Mouse (Mus musculus) heart, embryonic 13.5 days (tissue): ENCODE data around the gene Clstn1. TPM values are rescaled to one million over a fixed set of nuclear protein-coding genes. Genes with fewer than 3 reads are reported as not detected.

Experiments
- ATAC-seq: fragments of 200-750 bp; cut with Nextera tagmentation; 2 replicates; pipeline ENCODE4 v1.8.0; 2017; ENCODE audit warnings: moderate TSS enrichment; ENCODE audit not compliant: insufficient number of reproducible peaks, low FRiP score, low TSS enrichment; ENCODE audit errors: extremely low read depth
- H3K27ac ChIP-seq: fragments of 300-500 bp; sonication (generic); replicated peaks from 2 replicates; pipeline ENCODE4 v1.5.1; 2015; ENCODE audit warnings: moderate library complexity, mild to moderate bottlenecking, inconsistent platforms
- H3K27me3 ChIP-seq: fragments of 300-500 bp; sonication (generic); replicated peaks from 2 replicates; pipeline ENCODE4 v1.6.1; 2015; ENCODE audit warnings: mild to moderate bottlenecking, inconsistent platforms
- H3K36me3 ChIP-seq: fragments of 300-500 bp; sonication (generic); 2 replicates; pipeline ENCODE4 v1.6.1; 2015; ENCODE audit warnings: mild to moderate bottlenecking, inconsistent platforms
- H3K4me1 ChIP-seq: fragments of 300-500 bp; sonication (generic); 2 replicates; pipeline ENCODE4 v1.6.1; 2015; ENCODE audit warnings: inconsistent platforms
- H3K4me2 ChIP-seq: fragments of 300-500 bp; sonication (generic); 2 replicates; pipeline ENCODE4 v1.6.1; 2015; ENCODE audit warnings: inconsistent platforms, mild to moderate bottlenecking, moderate library complexity
- H3K4me3 ChIP-seq: fragments of 300-500 bp; sonication (generic); 2 replicates; pipeline ENCODE4 v1.5.1; 2015; ENCODE audit warnings: moderate library complexity, mild to moderate bottlenecking, inconsistent platforms
- H3K9ac ChIP-seq: fragments of 300-500 bp; sonication (generic); 2 replicates; pipeline ENCODE4 v1.6.1; 2015; ENCODE audit warnings: inconsistent platforms, mild to moderate bottlenecking, moderate library complexity
- H3K9me3 ChIP-seq: fragments of 300-500 bp; sonication (generic); 2 replicates; pipeline ENCODE4 v1.6.1; 2016; ENCODE audit warnings: inconsistent platforms
- WGBS: fragments of 180-500 bp; shearing (Covaris S2); methylation state at CpG from one replicate; pipeline ENCODE4 v1.1.7; 2015; ENCODE audit warnings: mixed read lengths; 5-methylcytosine and 5-hydroxymethylcytosine counted together
- polyA plus RNA-seq: library from polyadenylated mRNA; unstranded; fragments of >200 nt; fragmentation: Nextera tagmentation; extraction: Ambion mirVana; gene quantifications from 2 replicates; pipeline ENCODE4 v1.2.1, GENCODE M21; 2015

The Clstn1 gene
- polyA plus RNA-seq, 1 experiment from 2014 or later = 9.2 TPM

GRCm38 (mm10) chr4:149567432-149568026, 18.7 kb upstream of the Clstn1 start:
- Histone ChIP-seq H3K36me3 (peaks cover 5% of the 10 kb centered on the region; the same call in 1 of the 2 replicates), H3K9ac (no peak overlapping the region), H3K4me2 (no peak overlapping the region), H3K27ac (no peak overlapping the region), H3K4me1 (peaks cover 64% of the 10 kb centered on the region), H3K9me3 (no peaks in the 10 kb centered on the region), H3K27me3 (peaks cover 5% of the 10 kb centered on the region), H3K4me3 (no peak overlapping the region)
- WGBS = 21% methylated on average over 8 of the region's 8 CpGs
- ATAC-seq = no peak

- no peak overlapping the region for H3K4me3 ChIP-seq
- H3K27me3 ChIP-seq = peaks cover 11% of the 10 kb centered on the region
- peaks cover 5% of the 10 kb centered on the region; the same call in 1 of the 2 replicates for H3K36me3 ChIP-seq
- no peak for ATAC-seq
- H3K4me2 ChIP-seq = no peak overlapping the region
- peaks cover 60% of the 10 kb centered on the region for H3K4me1 ChIP-seq
- no peak overlapping the region for H3K9ac ChIP-seq
- no peaks in the 10 kb centered on the region for H3K9me3 ChIP-seq
- 62% methylated on average over 6 of the region's 6 CpGs for WGBS
- no peak overlapping the region for H3K27ac ChIP-seq
These were observed 17.6 kb upstream of the Clstn1 start for GRCm38 (mm10) chr4:149568622-149569021.

GRCm38 (mm10) chr4:149569781-149570497, 16.3 kb upstream of the Clstn1 start:
- peaks cover 47% of the 10 kb centered on the region for H3K4me1 ChIP-seq
- no peak overlapping the region for H3K4me3 ChIP-seq
- no peak for ATAC-seq
- no peak overlapping the region for H3K4me2 ChIP-seq
- no peak overlapping the region for H3K9ac ChIP-seq
- no peak overlapping the region for H3K27ac ChIP-seq
- H3K36me3 ChIP-seq = peaks cover 5% of the 10 kb centered on the region; the same call in 1 of the 2 replicates
- 74% methylated on average over 6 of the region's 6 CpGs for WGBS
- peaks cover 11% of the 10 kb centered on the region for H3K27me3 ChIP-seq
- H3K9me3 ChIP-seq = no peaks in the 10 kb centered on the region

GRCm38 (mm10) chr4:149570498-149570863, 15.8 kb upstream of the Clstn1 start:
- Histone ChIP-seq H3K27me3 (peaks cover 13% of the 10 kb centered on the region), H3K27ac (no peak overlapping the region), H3K9ac (no peak overlapping the region), H3K4me1 (peaks cover 41% of the 10 kb centered on the region), H3K36me3 (peaks cover 5% of the 10 kb centered on the region; the same call in 1 of the 2 replicates), H3K4me2 (no peak overlapping the region), H3K9me3 (no peaks in the 10 kb centered on the region), H3K4me3 (no peak overlapping the region)
- whole genome bisulfite sequencing = 63% methylated on average over 4 of the region's 4 CpGs
- ATAC-seq = no peak

- Histone ChIP-seq H3K4me2 (no peak overlapping the region), H3K9ac (peak overlapping the region; percentile 48), H3K4me3 (no peak overlapping the region), H3K9me3 (no peaks in the 10 kb centered on the region), H3K4me1 (peaks cover 39% of the 10 kb centered on the region), H3K27ac (0 out of 2 replicates have a peak overlapping the region, but pooled peaks have one; percentile 3), H3K36me3 (no peaks in the 10 kb centered on the region; the same call in 1 of the 2 replicates), H3K27me3 (peaks cover 21% of the 10 kb centered on the region)
- ATAC-seq = no peak; the same call in 1 of the 2 replicates
- 65% methylated on average over 5 of the region's 5 CpGs for WGBS
These were observed 15.1 kb upstream of the Clstn1 start for GRCm38 (mm10) chr4:149571209-149571608.

GRCm38 (mm10) chr4:149571651-149572149, 14.6 kb upstream of the Clstn1 start:
- H3K36me3 ChIP-seq = no peaks in the 10 kb centered on the region
- peaks cover 39% of the 10 kb centered on the region for H3K4me1 ChIP-seq
- H3K9me3 ChIP-seq = no peaks in the 10 kb centered on the region
- no peak overlapping the region for H3K4me2 ChIP-seq
- H3K9ac ChIP-seq = peak overlapping the region; percentile 48
- H3K27me3 ChIP-seq = peaks cover 26% of the 10 kb centered on the region
- 36% methylated on average over 8 of the region's 8 CpGs for WGBS
- H3K4me3 ChIP-seq = no peak overlapping the region
- peak overlapping the region; percentile 3; the same call in 1 of the 2 replicates for H3K27ac ChIP-seq
- ATAC-seq = no peak

GRCm38 (mm10) chr4:149572446-149572845, 13.8 kb upstream of the Clstn1 start:
- Histone ChIP-seq H3K4me1 (peaks cover 35% of the 10 kb centered on the region), H3K4me2 (no peak overlapping the region), H3K9ac (0 out of 2 replicates have a peak overlapping the region, but pooled peaks have one; percentile 48), H3K27ac (no peak overlapping the region), H3K9me3 (no peaks in the 10 kb centered on the region), H3K36me3 (no peaks in the 10 kb centered on the region), H3K4me3 (no peak overlapping the region), H3K27me3 (peaks cover 33% of the 10 kb centered on the region)
- 42% methylated on average over 5 of the region's 9 CpGs for WGBS
- no peak for ATAC-seq

- no peak overlapping the region for H3K4me2 ChIP-seq
- H3K27me3 ChIP-seq = peaks cover 37% of the 10 kb centered on the region
- no peaks in the 10 kb centered on the region for H3K9me3 ChIP-seq
These were observed 13.4 kb upstream of the Clstn1 start for GRCm38 (mm10) chr4:149572851-149573250.

GRCm38 (mm10) chr4:149574391-149574821, 11.9 kb upstream of the Clstn1 start:
- Histone ChIP-seq H3K27me3 (peaks cover 48% of the 10 kb centered on the region), H3K36me3 (no peaks in the 10 kb centered on the region), H3K9me3 (no peaks in the 10 kb centered on the region), H3K4me2 (no peak overlapping the region), H3K4me1 (peaks cover 26% of the 10 kb centered on the region), H3K27ac (no peak overlapping the region), H3K4me3 (no peak overlapping the region), H3K9ac (no peak overlapping the region)
- WGBS = 65% methylated on average over 14 of the region's 14 CpGs
- no peak for ATAC-seq

More at GRCm38 (mm10) chr4:149572851-149573250, 13.4 kb upstream of the Clstn1 start:
- no peak overlapping the region for H3K4me3 ChIP-seq
- WGBS = 51% methylated on average over 8 of the region's 8 CpGs
- no peak for ATAC-seq
- H3K9ac ChIP-seq = no peak overlapping the region
- H3K36me3 ChIP-seq = no peaks in the 10 kb centered on the region
- H3K4me1 ChIP-seq = peaks cover 31% of the 10 kb centered on the region
- H3K27ac ChIP-seq = no peak overlapping the region

GRCm38 (mm10) chr4:149576061-149576460, 10.2 kb upstream of the Clstn1 start:
- no peak overlapping the region for H3K4me3 ChIP-seq
- peaks cover 21% of the 10 kb centered on the region for H3K4me1 ChIP-seq
- H3K9me3 ChIP-seq = no peaks in the 10 kb centered on the region
- no peaks in the 10 kb centered on the region for H3K36me3 ChIP-seq
- no peak for ATAC-seq
- peaks cover 61% of the 10 kb centered on the region for H3K27me3 ChIP-seq
- H3K9ac ChIP-seq = no peak overlapping the region
- H3K27ac ChIP-seq = no peak overlapping the region
- 83% methylated on average over 9 of the region's 9 CpGs for WGBS
- H3K4me2 ChIP-seq = no peak overlapping the region

- whole genome bisulfite sequencing = 46% methylated on average over 4 of the region's 4 CpGs
- H3K4me2 ChIP-seq = no peak overlapping the region
- no peaks in the 10 kb centered on the region for H3K9me3 ChIP-seq
- H3K4me1 ChIP-seq = peaks cover 11% of the 10 kb centered on the region
- H3K27me3 ChIP-seq = peaks cover 70% of the 10 kb centered on the region
- H3K36me3 ChIP-seq = no peaks in the 10 kb centered on the region
- no peak overlapping the region for H3K4me3 ChIP-seq
- no peak overlapping the region for H3K9ac ChIP-seq
- no peak overlapping the region for H3K27ac ChIP-seq
- ATAC-seq = no peak
These were observed 9.2 kb upstream of the Clstn1 start for GRCm38 (mm10) chr4:149576993-149577548.
